Mouse (Mus musculus) MEL (cell line): ENCODE results near the gene Ptprj. TPM values are rescaled to one million over a fixed set of nuclear protein-coding genes. Genes with fewer than 3 reads are reported as not detected.

Experiments
- DNase-seq: peaks from one replicate; pipeline ENCODE4 v3.0.0; 2011; ENCODE audit warnings: low read depth, low spot score
- H3K27ac ChIP-seq: 2 replicates; pipeline ENCODE4 v1.5.1; 2012; ENCODE audit warnings: low read depth, mild to moderate bottlenecking, control low read depth, low read length, moderate library complexity; ENCODE audit not compliant: control insufficient read depth
- H3K27me3 ChIP-seq, 2 experiments: fragments of 150-350 bp in 1 of 2; sonication (generic) in 1 of 2; 2 replicates each; pipeline ENCODE4 v1.6.1; 2012; ENCODE audit warnings: low read length in 2 of 2, mild to moderate bottlenecking in 2 of 2, improper control_type of control experiment in 1 of 2, moderate library complexity in 1 of 2; ENCODE audit not compliant: insufficient read depth in 2 of 2, control insufficient read depth in 1 of 2
- H3K36me3 ChIP-seq, 2 experiments: 2 replicates each; pipeline ENCODE4 v1.6.1; 2012 to 2014; ENCODE audit warnings: low read length in 2 of 2, improper control_type of control experiment in 1 of 2, inconsistent platforms in 1 of 2, mild to moderate bottlenecking in 1 of 2; ENCODE audit not compliant: insufficient read depth in 2 of 2, control insufficient read depth in 1 of 2
- H3K4me1 ChIP-seq, 2 experiments: fragments of 150-350 bp in 1 of 2; sonication (generic) in 1 of 2; 2 replicates each; pipeline ENCODE4 v1.6.1; 2012; ENCODE audit warnings: low read length in 2 of 2, improper control_type of control experiment in 1 of 2, mild to moderate bottlenecking in 1 of 2; ENCODE audit not compliant: insufficient read depth in 2 of 2, control insufficient read depth in 1 of 2
- H3K4me3 ChIP-seq, 2 experiments: fragments of 150-350 bp in 1 of 2; sonication (generic) in 1 of 2; 2 replicates each; pipeline ENCODE4 v1.5.1; 2012; ENCODE audit warnings: low read depth in 2 of 2, low read length in 2 of 2, mild to moderate bottlenecking in 2 of 2, moderate library complexity in 2 of 2, control low read depth in 1 of 2, improper control_type of control experiment in 1 of 2; ENCODE audit not compliant: control insufficient read depth in 1 of 2, insufficient read depth in 1 of 2
- H3K79me2 ChIP-seq: 2 replicates; pipeline ENCODE4 v1.6.1; 2012; ENCODE audit warnings: mild to moderate bottlenecking, low read length, moderate library complexity; ENCODE audit not compliant: control insufficient read depth, poor library complexity, insufficient read depth
- H3K9ac ChIP-seq: 2 replicates; pipeline ENCODE4 v1.6.1; 2012; ENCODE audit warnings: low read depth, mild to moderate bottlenecking, control low read depth, low read length, moderate library complexity; ENCODE audit not compliant: control insufficient read depth, poor library complexity, severe bottlenecking
- H3K9me3 ChIP-seq: fragments of 150-350 bp; sonication (generic); replicated peaks from 2 replicates; pipeline ENCODE4 v1.6.1; 2012; ENCODE audit warnings: mild to moderate bottlenecking, low read length, improper control_type of control experiment, moderate library complexity; ENCODE audit not compliant: insufficient read depth
- BHLHE40 ChIP-seq: IDR thresholded peaks from 2 replicates; pipeline ENCODE4 v1.6.1; 2012; ENCODE audit warnings: low read depth, mild to moderate bottlenecking, inconsistent platforms, low read length, improper control_type of control experiment, borderline replicate concordance
- CHD1 ChIP-seq: IDR thresholded peaks from 2 replicates; pipeline ENCODE4 v1.6.1; 2012; ENCODE audit warnings: low read depth, mild to moderate bottlenecking, inconsistent platforms, low read length, improper control_type of control experiment
- CTCF ChIP-seq, 3 experiments: IDR thresholded peaks in 2 of 3; conservative IDR thresholded peaks in 1 of 3; 2 replicates each; pipeline ENCODE4 v1.5.1; 2011 to 2012; ENCODE audit warnings: low read length in 3 of 3, low read depth in 2 of 3, mild to moderate bottlenecking in 2 of 3, improper control_type of control experiment in 1 of 3, inconsistent platforms in 1 of 3, mixed read lengths in 1 of 3, moderate library complexity in 1 of 3; ENCODE audit not compliant: control insufficient read depth in 1 of 3, insufficient read depth in 1 of 3, poor library complexity in 1 of 3, severe bottlenecking in 1 of 3
- E2F4 ChIP-seq: IDR thresholded peaks from 2 replicates; pipeline ENCODE4 v1.6.1; 2011; ENCODE audit warnings: low read depth, low read length, improper control_type of control experiment, borderline replicate concordance
- ELF1 ChIP-seq: IDR thresholded peaks from 2 replicates; pipeline ENCODE4 v1.6.1; 2014; ENCODE audit warnings: low read depth, mild to moderate bottlenecking, inconsistent platforms, low read length, improper control_type of control experiment, moderate library complexity
- EP300 ChIP-seq, 2 experiments: IDR thresholded peaks; 2 replicates each; pipeline ENCODE4 v1.6.1; 2011; ENCODE audit warnings: improper control_type of control experiment in 2 of 2, low read length in 2 of 2, low read depth in 1 of 2, mild to moderate bottlenecking in 1 of 2
- ETS1 ChIP-seq: IDR thresholded peaks from 2 replicates; pipeline ENCODE4 v1.6.1; 2012; ENCODE audit warnings: low read depth, mild to moderate bottlenecking, inconsistent platforms, low read length, improper control_type of control experiment, moderate library complexity
- GABPA ChIP-seq: IDR thresholded peaks from 2 replicates; pipeline ENCODE4 v1.6.1; 2012; ENCODE audit warnings: low read depth, mild to moderate bottlenecking, inconsistent platforms, low read length, improper control_type of control experiment, moderate library complexity
- GATA1 ChIP-seq: IDR thresholded peaks from 2 replicates; pipeline ENCODE4 v1.6.1; 2011; ENCODE audit warnings: low read depth, low read length, improper control_type of control experiment
- HCFC1 ChIP-seq: IDR thresholded peaks from 2 replicates; pipeline ENCODE4 v1.6.1; 2012; ENCODE audit warnings: low read depth, mild to moderate bottlenecking, inconsistent platforms, low read length, improper control_type of control experiment, moderate library complexity
- JUND ChIP-seq: IDR thresholded peaks from 2 replicates; pipeline ENCODE4 v1.6.1; 2011; ENCODE audit warnings: low read depth, mild to moderate bottlenecking, improper control_type of control experiment, low read length
- KAT2A ChIP-seq: conservative IDR thresholded peaks from 2 replicates; pipeline ENCODE4 v1.6.1; 2012; ENCODE audit warnings: low read depth, low read length, improper control_type of control experiment, inconsistent platforms
- MAFK ChIP-seq: IDR thresholded peaks from 2 replicates; pipeline ENCODE4 v1.6.1; 2011; ENCODE audit warnings: low read depth, mild to moderate bottlenecking, low read length, improper control_type of control experiment, borderline replicate concordance
- MAX ChIP-seq: IDR thresholded peaks from 2 replicates; pipeline ENCODE4 v1.6.1; 2011; ENCODE audit warnings: low read length, improper control_type of control experiment
- MAZ ChIP-seq: IDR thresholded peaks from 2 replicates; pipeline ENCODE4 v1.6.1; 2012; ENCODE audit warnings: low read depth, mild to moderate bottlenecking, inconsistent platforms, low read length, improper control_type of control experiment
- MEF2A ChIP-seq: IDR thresholded peaks from 2 replicates; pipeline ENCODE4 v1.6.1; 2014; ENCODE audit warnings: low read depth, mild to moderate bottlenecking, inconsistent platforms, low read length, improper control_type of control experiment; ENCODE audit not compliant: poor library complexity, insufficient replicate concordance, severe bottlenecking; ENCODE audit errors: extremely low read depth
- MXI1 ChIP-seq: IDR thresholded peaks from 2 replicates; pipeline ENCODE4 v1.6.1; 2011; ENCODE audit warnings: mild to moderate bottlenecking, low read depth, low read length, improper control_type of control experiment
- MYB ChIP-seq: IDR thresholded peaks from 2 replicates; pipeline ENCODE4 v1.6.1; 2011; ENCODE audit warnings: mild to moderate bottlenecking, low read depth, low read length, improper control_type of control experiment
- MYC ChIP-seq: IDR thresholded peaks from 2 replicates; pipeline ENCODE4 v1.6.1; 2011; ENCODE audit warnings: low read depth, mild to moderate bottlenecking, low read length, improper control_type of control experiment, moderate library complexity
- NELFE ChIP-seq: IDR thresholded peaks from 2 replicates; pipeline ENCODE4 v1.6.1; 2011; ENCODE audit warnings: low read depth, low read length, improper control_type of control experiment
- NRF1 ChIP-seq: IDR thresholded peaks from 2 replicates; pipeline ENCODE4 v1.6.1; 2014; ENCODE audit warnings: low read depth, mild to moderate bottlenecking, inconsistent platforms, low read length, improper control_type of control experiment, moderate library complexity; ENCODE audit not compliant: poor library complexity, insufficient read depth, severe bottlenecking
- POLR2A ChIP-seq, 2 experiments: IDR thresholded peaks; 2 replicates each; pipeline ENCODE4 v1.6.1; 2011 to 2012; ENCODE audit warnings: low read length in 2 of 2, mild to moderate bottlenecking in 2 of 2, control low read depth in 1 of 2, improper control_type of control experiment in 1 of 2, low read depth in 1 of 2, moderate library complexity in 1 of 2; ENCODE audit not compliant: control insufficient read depth in 1 of 2, insufficient read depth in 1 of 2, poor library complexity in 1 of 2
- POLR2AphosphoS2 ChIP-seq: IDR thresholded peaks from 2 replicates; pipeline ENCODE4 v1.6.1; 2011; ENCODE audit warnings: low read length, improper control_type of control experiment
- POLR2AphosphoS5 ChIP-seq: IDR thresholded peaks from 2 replicates; pipeline ENCODE4 v1.6.1; 2012; ENCODE audit warnings: low read depth, borderline replicate concordance, mild to moderate bottlenecking, inconsistent platforms, low read length, moderate library complexity, mixed read lengths
- RAD21 ChIP-seq: IDR thresholded peaks from 2 replicates; pipeline ENCODE4 v1.6.1; 2011; ENCODE audit warnings: mild to moderate bottlenecking, low read depth, low read length, improper control_type of control experiment
- RCOR1 ChIP-seq: IDR thresholded peaks from 2 replicates; pipeline ENCODE4 v1.6.1; 2012; ENCODE audit warnings: low read depth, mild to moderate bottlenecking, inconsistent platforms, low read length, improper control_type of control experiment
- SIN3A ChIP-seq: IDR thresholded peaks from 2 replicates; pipeline ENCODE4 v1.6.1; 2012; ENCODE audit warnings: low read length, improper control_type of control experiment, inconsistent platforms
- SMC3 ChIP-seq: IDR thresholded peaks from 2 replicates; pipeline ENCODE4 v1.6.1; 2011; ENCODE audit warnings: low read depth, low read length, improper control_type of control experiment
- TAL1 ChIP-seq: IDR thresholded peaks from 2 replicates; pipeline ENCODE4 v1.6.1; 2012; ENCODE audit warnings: mild to moderate bottlenecking, inconsistent platforms, low read length, moderate library complexity, mixed read lengths
- TBP ChIP-seq: IDR thresholded peaks from 2 replicates; pipeline ENCODE4 v1.8.0; 2011; ENCODE audit warnings: low read depth, low read length, improper control_type of control experiment
- TCF12 ChIP-seq: IDR thresholded peaks from 2 replicates; pipeline ENCODE4 v1.6.1; 2014; ENCODE audit warnings: low read depth, mild to moderate bottlenecking, inconsistent platforms, low read length, improper control_type of control experiment, moderate library complexity
- UBTF ChIP-seq: IDR thresholded peaks from 2 replicates; pipeline ENCODE4 v1.6.1; 2012; ENCODE audit warnings: low read depth, mild to moderate bottlenecking, inconsistent platforms, low read length, improper control_type of control experiment, moderate library complexity, borderline replicate concordance; ENCODE audit not compliant: insufficient read depth
- USF1 ChIP-seq: IDR thresholded peaks from 2 replicates; pipeline ENCODE4 v1.6.1; 2014; ENCODE audit warnings: low read depth, mild to moderate bottlenecking, inconsistent platforms, low read length, improper control_type of control experiment, moderate library complexity
- USF2 ChIP-seq, 2 experiments: IDR thresholded peaks; 2 replicates each; pipeline ENCODE4 v1.6.1; 2011 to 2012; ENCODE audit warnings: improper control_type of control experiment in 2 of 2, low read length in 2 of 2, borderline replicate concordance in 1 of 2, inconsistent platforms in 1 of 2, low read depth in 1 of 2, mild to moderate bottlenecking in 1 of 2; ENCODE audit not compliant: insufficient read depth in 1 of 2
- ZC3H11A ChIP-seq: IDR thresholded peaks from 2 replicates; pipeline ENCODE4 v1.6.1; 2012; ENCODE audit warnings: low read depth, mild to moderate bottlenecking, inconsistent platforms, low read length, improper control_type of control experiment
- ZKSCAN1 ChIP-seq: IDR thresholded peaks from 2 replicates; pipeline ENCODE4 v1.6.1; 2012; ENCODE audit warnings: low read depth, mild to moderate bottlenecking, inconsistent platforms, low read length, improper control_type of control experiment, moderate library complexity
- ZMIZ1 ChIP-seq: IDR thresholded peaks from 2 replicates; pipeline ENCODE4 v1.6.1; 2012; ENCODE audit warnings: low read depth, mild to moderate bottlenecking, inconsistent platforms, low read length, improper control_type of control experiment, moderate library complexity
- ZNF384 ChIP-seq: IDR thresholded peaks from 2 replicates; pipeline ENCODE4 v1.6.1; 2012; ENCODE audit warnings: low read depth, mild to moderate bottlenecking, inconsistent platforms, low read length, improper control_type of control experiment
- polyA plus RNA-seq, 2 experiments: library from polyadenylated mRNA; stranded (reverse) in 1 of 2; unstranded in 1 of 2; fragments of >175 nt in 1 of 2; fragments of >200 nt in 1 of 2; gene quantifications; 2 replicates each; pipeline versions ENCODE4 v1.2.1 to v1.2.4; 2012; ENCODE audit warnings: low replicate concordance in 2 of 2, low read depth in 1 of 2; ENCODE audit not compliant: insufficient read length in 2 of 2, insufficient read depth in 1 of 2, missing spikeins in 1 of 2
- total RNA-seq: library from RNA; depleted of rRNA; stranded (reverse); fragments of 300-350 nt; gene quantifications from 2 replicates; pipeline ENCODE4 v1.2.3, GENCODE M21; 2012

The Ptprj gene
- total and polyA plus RNA-seq, 3 experiments: 6.4 to 10.2 TPM; not detected in 1

GRCm38 (mm10) chr2:90463735-90464134 lies 116.7 kb downstream of the Ptprj start:
- Histone ChIP-seq H3K27me3 (no peaks in the 10 kb centered on the region), H3K9me3 (no peaks in the 10 kb centered on the region), H3K4me3 (no peak overlapping the region), H3K9ac (no peak overlapping the region), H3K27ac (no peak overlapping the region), H3K36me3 (no peaks in the 10 kb centered on the region; a peak in 2 of 4 replicates), H3K4me1 (peaks cover 0 to 3% of the 10 kb centered on the region in 2 experiments; a peak in 2 of 4 replicates), H3K79me2 (no peaks in the 10 kb centered on the region)
- peak; percentile 36 for DNase-seq
- TF ChIP-seq MEF2A (no peak), MXI1 (no peak), MAX (0 out of 2 replicates have a peak, but pooled peaks have one; percentile 30), POLR2AphosphoS5 (no peak), GABPA (no peak), USF2 (IDR thresholded peaks at IDR 0.05; ENCODE audit: borderline replicate concordance in 1 of 2, insufficient read depth in 1 of 2, low read depth in 1 of 2, low read length in 2 of 2) (no peak), NRF1 (no peak), ZMIZ1 (no peak), KAT2A (no peak), E2F4 (no peak), ELF1 (no peak), TCF12 (peak; percentile 22; the same call in 1 of the 2 replicates), POLR2A (IDR thresholded peaks at IDR 0.05; ENCODE audit: control insufficient read depth in 1 of 2, insufficient read depth in 1 of 2, low read depth in 1 of 2, low read length in 2 of 2, poor library complexity in 1 of 2) (no peak), UBTF (no peak), ZC3H11A (no peak), GATA1 (no peak), JUND (no peak), ZNF384 (no peak), SIN3A (no peak), RAD21 (no peak), POLR2AphosphoS2 (no peak), BHLHE40 (no peak), EP300 (IDR thresholded peaks at IDR 0.05; ENCODE audit: low read depth in 1 of 2, low read length in 2 of 2) (peak; percentile 8 to 45; a peak in 1 of 4 replicates), TBP (no peak), SMC3 (no peak), CHD1 (no peak), TAL1 (no peak), USF1 (peak; percentile 76), NELFE (no peak), MYC (no peak), CTCF (IDR thresholded peaks at IDR 0.05 in 2 of 3, conservative IDR thresholded peaks at IDR 0.05 in 1 of 3; ENCODE audit: control insufficient read depth in 1 of 3, insufficient read depth in 1 of 3, low read depth in 2 of 3, low read length in 3 of 3, poor library complexity in 1 of 3, severe bottlenecking in 1 of 3) (no peak), ETS1 (0 out of 2 replicates have a peak, but pooled peaks have one; percentile 9), MAFK (no peak), RCOR1 (no peak), MYB (no peak), MAZ (no peak), HCFC1 (no peak), ZKSCAN1 (no peak)
